ENCODE assay signal across 14 mouse cellular contexts in genomic region chr7:27026581-27026980, GRCm38 (mm10). TPM values are rescaled to one million over a fixed set of nuclear protein-coding genes. Genes with fewer than 3 reads are reported as not detected.
DNase-seq lines count a peak whose midpoint lies in the region.
"Had no signal": no experiment of that assay in that cellular context is flagged by ENCODE, and none has a peak within 500 bp of the region (broad histone marks: within the 10 kb centered on the region; RNA-seq: fewer than 3 reads in every experiment).

No protein-coding gene starts in this region.

- DNase-seq in adrenal gland, adult 8-10 months = peak; percentile 12
- peak; percentile 86 for DNase-seq in heart, adult 11 months
- peak; percentile 53 to 54 for DNase-seq in lung, adult 18-20 months
- DNase-seq in lung, postnatal 10 days = peak; percentile 2
- peak; percentile 60 for DNase-seq in lung, postnatal 36 days
- DNase-seq in yolk sac, embryonic 10.5 days (ENCODE audit: low spot score) = peak; percentile 2

RNA-seq across cellular contexts. Expression of gene Cyp2a12, which starts 2.3 kb away (rescaled TPM):
- total RNA-seq in adrenal gland, adult 8-10 months (2022) = 1 to 10 TPM in 2 of 4 experiments, under 1 TPM in 2; 0.12 to 2.1 (median 1.1) TPM
- total RNA-seq: CH12.LX; common myeloid progenitor, adult 5-6 weeks; forebrain, postnatal 0 days; G1E; gastrocnemius, postnatal 14 days; heart, adult 18-20 months; heart, postnatal 10 days; heart, postnatal 36 days had no signal

Comparison
In these comparisons a context has a peak if more than half of its experiments do, and no peak if none do; other contexts are left out.
1. Peak in every context shown above with its lines: DNase-seq.
2. DNase-seq: peak in every context shown above with its lines; median percentile 86 in heart, adult 11 months; 60 in lung, postnatal 36 days; 54 in lung, adult 18-20 months; 12 in adrenal gland, adult 8-10 months; 2 in lung, postnatal 10 days; 2 in yolk sac, embryonic 10.5 days.